Mouse (Mus musculus) layer of hippocampus, adult 8-10 months (tissue): ENCODE measurements around the gene Zfp3. TPM values are rescaled to one million over a fixed set of nuclear protein-coding genes. Genes with fewer than 3 reads are reported as not detected.

Experiments used
- DNase-seq, 2 experiments: peaks; one replicate each; pipeline ENCODE4 v3.0.0; 2022; ENCODE audit warnings: low spot score in 2 of 2
- total RNA-seq, 4 experiments: library from RNA; stranded (reverse); gene quantifications; 2 replicates each; pipeline ENCODE4 v1.2.4; 2022

The Zfp3 gene
- total RNA-seq, result 10 to 100 TPM; 20.4 to 23.8 (median 22.2) TPM

- DNase-seq, result peak; percentile 73 to 77
Measured at GRCm38 (mm10) chr11:70763936-70764808, at the start of gene Zfp3. TSS of gene Zfp3 (plus strand) at chr11:70764209.

- DNase-seq, result no peak
Measured at GRCm38 (mm10) chr11:70715832-70716231, 48.2 kb upstream of the Zfp3 start.

GRCm38 (mm10) chr11:70718481-70718880 is 45.5 kb upstream of the Zfp3 start:
- no peak for DNase-seq

GRCm38 (mm10) chr11:70720567-70720966 is 43.4 kb upstream of the Zfp3 start:
- no peak for DNase-seq

GRCm38 (mm10) chr11:70721072-70721471 is 42.9 kb upstream of the Zfp3 start:
- no peak for DNase-seq

- DNase-seq, result no peak
Measured at GRCm38 (mm10) chr11:70724706-70725105, 39.3 kb upstream of the Zfp3 start.

GRCm38 (mm10) chr11:70726585-70726984 is 37.4 kb upstream of the Zfp3 start:
- DNase-seq, result no peak

GRCm38 (mm10) chr11:70727385-70727784 is 36.6 kb upstream of the Zfp3 start:
- no peak for DNase-seq

- DNase-seq, result no peak
Measured at GRCm38 (mm10) chr11:70730427-70731038, 33.5 kb upstream of the Zfp3 start.

- peak; percentile 51 to 72 for DNase-seq
Measured at GRCm38 (mm10) chr11:70731178-70731577, 32.8 kb upstream of the Zfp3 start.

GRCm38 (mm10) chr11:70733256-70733655 is 30.8 kb upstream of the Zfp3 start:
- DNase-seq, result no peak

GRCm38 (mm10) chr11:70737749-70738148 is 26.3 kb upstream of the Zfp3 start:
- no peak for DNase-seq

- DNase-seq, result no peak
Measured at GRCm38 (mm10) chr11:70741603-70742002, 22.4 kb upstream of the Zfp3 start.

GRCm38 (mm10) chr11:70742117-70742516 is 21.9 kb upstream of the Zfp3 start:
- peak in 1 of 2 experiments; percentile 38 for DNase-seq

- DNase-seq, result peak; percentile 60 to 62
Measured at GRCm38 (mm10) chr11:70742581-70743459, 21.2 kb upstream of the Zfp3 start.

- no peak for DNase-seq
Measured at GRCm38 (mm10) chr11:70745636-70746035, 18.4 kb upstream of the Zfp3 start.

- no peak for DNase-seq
Measured at GRCm38 (mm10) chr11:70747876-70748545, 16.0 kb upstream of the Zfp3 start.

GRCm38 (mm10) chr11:70752337-70753017 is 11.5 kb upstream of the Zfp3 start:
- DNase-seq, result no peak

GRCm38 (mm10) chr11:70753146-70753545 is 10.9 kb upstream of the Zfp3 start:
- DNase-seq, result no peak

- DNase-seq, result no peak
Measured at GRCm38 (mm10) chr11:70754476-70754875, 9.5 kb upstream of the Zfp3 start.

GRCm38 (mm10) chr11:70754958-70755357 is 9.1 kb upstream of the Zfp3 start:
- DNase-seq, result no peak
